Mouse (Mus musculus) kidney, adult 2 months (tissue): ENCODE results near the gene Otud7a. TPM values are rescaled to one million over a fixed set of nuclear protein-coding genes. Genes with fewer than 3 reads are reported as not detected.

Experiments
- DNase-seq: peaks from one replicate; pipeline ENCODE4 v3.0.0; 2021
- H3K27ac ChIP-seq: fragments of 200-500 bp; 2 replicates; pipeline ENCODE4 v1.5.1; 2012; ENCODE audit warnings: low read depth, low read length, control low read depth, inconsistent platforms; ENCODE audit not compliant: insufficient read depth
- H3K27me3 ChIP-seq: fragments of 200-500 bp; replicated peaks from 2 replicates; pipeline ENCODE4 v1.6.1; 2012; ENCODE audit warnings: mild to moderate bottlenecking, moderate library complexity, low read length, inconsistent platforms; ENCODE audit not compliant: control insufficient read depth, insufficient read depth
- H3K36me3 ChIP-seq: fragments of 200-500 bp; 2 replicates; pipeline ENCODE4 v1.6.1; 2012; ENCODE audit warnings: mild to moderate bottlenecking, moderate library complexity, low read length, inconsistent platforms; ENCODE audit not compliant: control insufficient read depth, insufficient read depth
- H3K4me1 ChIP-seq: fragments of 200-500 bp; 2 replicates; pipeline ENCODE4 v1.6.1; 2011; ENCODE audit warnings: low read length; ENCODE audit not compliant: control insufficient read depth, insufficient read depth
- H3K4me3 ChIP-seq: fragments of 200-500 bp; 2 replicates; pipeline ENCODE4 v1.5.1; 2011; ENCODE audit warnings: mild to moderate bottlenecking, low read depth, low read length, control low read depth; ENCODE audit not compliant: insufficient read depth
- CTCF ChIP-seq: fragments of 200-500 bp; conservative IDR thresholded peaks from 2 replicates; pipeline ENCODE4 v1.5.1; 2011; ENCODE audit warnings: low read depth, mild to moderate bottlenecking, control low read depth, low read length, moderate library complexity, mixed read lengths; ENCODE audit not compliant: insufficient read depth, insufficient read length
- POLR2A ChIP-seq: fragments of 200-500 bp; IDR thresholded peaks from one replicate; pipeline ENCODE4 v1.6.1; 2011; ENCODE audit warnings: low read depth, low read length, control low read depth
- WGBS: fragments of 180-500 bp; shearing (Covaris S2); methylation state at CpG from one replicate; pipeline ENCODE4 v1.1.7; 2018; 5-methylcytosine and 5-hydroxymethylcytosine counted together
- polyA plus RNA-seq: library from polyadenylated mRNA; depleted of rRNA; stranded (reverse); fragments of >200 nt; gene quantifications from 2 replicates; pipeline ENCODE4 v1.2.3, GENCODE M21; 2012; rRNA removed

The Otud7a gene
- polyA plus RNA-seq: 0.08 TPM in 1 of 2 replicates, not detected in the other

- no peak within 1 kb of the TSS for H3K27ac ChIP-seq
- peak; percentile 3 for DNase-seq
- no peaks in the 10 kb centered on the region for H3K36me3 ChIP-seq
- no peak for TF ChIP-seq CTCF
- TF ChIP-seq POLR2A: no peak
- 2% methylated on average over 122 of the region's 123 CpGs for WGBS
- H3K27me3 ChIP-seq: no peaks in the 10 kb centered on the region; the same call in 1 of the 2 replicates
- no peaks in the 10 kb centered on the region for H3K4me1 ChIP-seq
- peak within 1 kb of the TSS; percentile 37; the same call in 1 of the 2 replicates for H3K4me3 ChIP-seq
Observed at GRCm38 (mm10) chr7:63444484-63445345, at the start of gene Otud7a. Gene Otud7a (plus strand): TSS chr7:63444751.

- Histone ChIP-seq H3K36me3 (no peaks in the 10 kb centered on the region), H3K4me1 (no peaks in the 10 kb centered on the region), H3K27me3 (no peaks in the 10 kb centered on the region), H3K4me3 (no peak overlapping the region), H3K27ac (no peak overlapping the region)
- no peak for DNase-seq
- TF ChIP-seq CTCF: no peak
- TF ChIP-seq POLR2A: no peak
Observed at GRCm38 (mm10) chr7:63405988-63406387, 38.6 kb upstream of the Otud7a start.

GRCm38 (mm10) chr7:63445346-63445700, 772 bp downstream of the Otud7a start:
- no peak for DNase-seq
- Histone ChIP-seq H3K36me3 (no peaks in the 10 kb centered on the region), H3K27ac (no peak overlapping the region), H3K4me1 (no peaks in the 10 kb centered on the region), H3K4me3 (no peak overlapping the region), H3K27me3 (no peaks in the 10 kb centered on the region; the same call in 1 of the 2 replicates)
- TF ChIP-seq POLR2A: no peak
- no peak for TF ChIP-seq CTCF
- 20% methylated on average over 10 of the region's 10 CpGs for WGBS

GRCm38 (mm10) chr7:63446951-63447350, 2.4 kb downstream of the Otud7a start:
- H3K36me3 ChIP-seq: no peaks in the 10 kb centered on the region
- H3K27ac ChIP-seq: no peak overlapping the region
- H3K4me1 ChIP-seq: no peaks in the 10 kb centered on the region
- TF ChIP-seq POLR2A (no peak), CTCF (no peak)
- DNase-seq: no peak
- H3K4me3 ChIP-seq: no peak overlapping the region
- WGBS: 35% methylated on average over 1 of the region's 1 CpGs
- no peaks in the 10 kb centered on the region for H3K27me3 ChIP-seq

- 76% methylated on average over 3 of the region's 3 CpGs for WGBS
- H3K27ac ChIP-seq: no peak overlapping the region
- no peaks in the 10 kb centered on the region for H3K36me3 ChIP-seq
- no peaks in the 10 kb centered on the region for H3K27me3 ChIP-seq
- H3K4me3 ChIP-seq: no peak overlapping the region
- TF ChIP-seq POLR2A (no peak), CTCF (no peak)
- no peaks in the 10 kb centered on the region for H3K4me1 ChIP-seq
- no peak for DNase-seq
Observed at GRCm38 (mm10) chr7:63455228-63455627, 10.7 kb downstream of the Otud7a start.

- Histone ChIP-seq H3K4me1 (no peaks in the 10 kb centered on the region), H3K27me3 (no peaks in the 10 kb centered on the region), H3K4me3 (no peak overlapping the region), H3K36me3 (no peaks in the 10 kb centered on the region), H3K27ac (no peak overlapping the region)
- no peak for DNase-seq
- TF ChIP-seq POLR2A (no peak), CTCF (no peak)
- 76% methylated on average over 2 of the region's 2 CpGs for WGBS
Observed at GRCm38 (mm10) chr7:63462234-63462633, 17.7 kb downstream of the Otud7a start.

GRCm38 (mm10) chr7:63462684-63463083, 18.1 kb downstream of the Otud7a start:
- Histone ChIP-seq H3K27ac (no peak overlapping the region), H3K27me3 (no peaks in the 10 kb centered on the region), H3K4me3 (no peak overlapping the region), H3K4me1 (no peaks in the 10 kb centered on the region), H3K36me3 (no peaks in the 10 kb centered on the region)
- TF ChIP-seq CTCF: no peak
- TF ChIP-seq POLR2A: no peak
- 85% methylated on average over 2 of the region's 2 CpGs for WGBS
- DNase-seq: no peak
